In the genomic region with DNA sequence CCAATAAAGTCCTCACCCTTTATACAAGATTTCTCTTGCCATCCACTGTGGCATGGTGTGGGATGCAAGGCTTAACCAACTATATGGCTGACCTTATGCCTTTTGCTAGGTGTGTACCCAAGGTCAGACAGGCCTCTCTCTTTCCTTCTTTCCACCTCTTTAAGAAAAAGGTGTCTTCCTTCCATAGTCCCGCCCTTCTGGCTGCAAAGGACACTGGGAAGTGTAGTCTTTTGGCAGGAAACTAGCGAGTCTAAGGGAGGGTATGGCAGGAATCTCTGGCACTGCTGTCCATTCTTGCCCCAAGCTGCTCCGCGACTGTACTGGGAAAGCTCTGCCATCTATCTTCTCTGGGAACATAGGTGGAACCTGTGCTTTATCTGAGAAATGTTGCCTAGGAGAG, we compare ENCODE assay signal across 10 mouse cellular contexts. TPM values are rescaled to one million over a fixed set of nuclear protein-coding genes. Genes with fewer than 3 reads are reported as not detected.
A peak's percentile ranks its signal among the peaks of the same experiment; 100 is the strongest.
DNase-seq lines count a peak whose midpoint lies in the region; ATAC-seq lines count a peak whose summit lies in the region.
"Had no signal": no experiment of that assay in that cellular context is flagged by ENCODE, and none has a peak within 500 bp of the region (broad histone marks: within the 10 kb centered on the region; RNA-seq: fewer than 3 reads in every experiment).

No protein-coding gene starts in this region.

- DNase-seq in heart, embryonic 10.5 days (ENCODE audit: low spot score) = no peak
- DNase-seq in right cerebral cortex, postnatal 4 days = peak; percentile 12
- DNase-seq in right cerebral cortex, adult 2 months (ENCODE audit: low spot score in 2 of 2) = no peak
- DNase-seq in yolk sac, embryonic 10.5 days (ENCODE audit: low spot score) = peak; percentile 68
- DNase-seq: heart, postnatal 36 days had no signal

- H3K27ac ChIP-seq in heart, embryonic 10.5 days = no peak overlapping the region
- no peak overlapping the region for H3K27ac ChIP-seq in heart, embryonic 11.5 days (ENCODE audit: low read depth, low read length)
- H3K27ac ChIP-seq in hindbrain, embryonic 15.5 days (replicated peaks) = no peak overlapping the region
- H3K27ac ChIP-seq: lung, embryonic 15.5 days had no signal

- no peak overlapping the region for H3K9ac ChIP-seq in heart, embryonic 11.5 days (ENCODE audit: low read depth, low read length)
- H3K9ac ChIP-seq in hindbrain, embryonic 15.5 days = no peak overlapping the region
- H3K9ac ChIP-seq: lung, embryonic 15.5 days had no signal

- no peaks in the 10 kb centered on the region for H3K27me3 ChIP-seq in heart, embryonic 10.5 days (ENCODE audit: insufficient read depth, poor library complexity, severe bottlenecking)
- no peaks in the 10 kb centered on the region for H3K27me3 ChIP-seq in heart, embryonic 11.5 days (ENCODE audit: control insufficient read depth, insufficient read depth, low read length)
- H3K27me3 ChIP-seq in hindbrain, embryonic 15.5 days = no peaks in the 10 kb centered on the region
- H3K27me3 ChIP-seq: lung, embryonic 15.5 days had no signal

- H3K4me1 ChIP-seq in heart, embryonic 10.5 days = no peaks in the 10 kb centered on the region
- H3K4me1 ChIP-seq in heart, embryonic 11.5 days (ENCODE audit: control insufficient read depth, insufficient read depth, low read length) = no peaks in the 10 kb centered on the region
- H3K4me1 ChIP-seq in hindbrain, embryonic 15.5 days (replicated peaks) = peaks cover 5% of the 10 kb centered on the region; the same call in 1 of the 2 replicates
- H3K4me1 ChIP-seq: lung, embryonic 15.5 days had no signal

- H3K4me2 ChIP-seq in heart, embryonic 11.5 days = no peak overlapping the region; the same call in 1 of the 2 replicates
- peak overlapping the region; percentile 41 for H3K4me2 ChIP-seq in hindbrain, embryonic 15.5 days
- H3K4me2 ChIP-seq: lung, embryonic 15.5 days had no signal

- no peak for ATAC-seq in heart, embryonic 11.5 days (replicated peaks; ENCODE audit: insufficient number of reproducible peaks, low FRiP score, low TSS enrichment)
- peak; percentile 58 for ATAC-seq in hindbrain, embryonic 15.5 days (ENCODE audit: low FRiP score, low read depth)
- ATAC-seq in erythroblast, adult 5-6 weeks (replicated peaks; ENCODE audit: low FRiP score, poor library complexity, severe bottlenecking) = no peak
- ATAC-seq in megakaryocyte-erythroid progenitor cell, adult 5-6 weeks (replicated peaks; ENCODE audit: low FRiP score, low TSS enrichment, poor library complexity, severe bottlenecking) = no peak

- no peaks in the 10 kb centered on the region for H3K9me3 ChIP-seq in heart, embryonic 10.5 days
- no peaks in the 10 kb centered on the region for H3K9me3 ChIP-seq in heart, embryonic 11.5 days (replicated peaks; ENCODE audit: control insufficient read depth, low read length)
- H3K9me3 ChIP-seq in hindbrain, embryonic 15.5 days = no peaks in the 10 kb centered on the region
- H3K9me3 ChIP-seq: lung, embryonic 15.5 days had no signal

- 33% methylated on average over 4 of the region's 4 CpGs for WGBS in heart, embryonic 10.5 days
- WGBS in heart, embryonic 11.5 days (ENCODE audit: insufficient replicate concordance) = 33% methylated on average over 4 of the region's 4 CpGs
- WGBS in hindbrain, embryonic 15.5 days = 47% methylated on average over 4 of the region's 4 CpGs

- 0 out of 2 replicates have a peak overlapping the region, but pooled peaks have one; percentile 15 for H3K4me3 ChIP-seq in heart, embryonic 10.5 days
- no peak overlapping the region for H3K4me3 ChIP-seq in heart, embryonic 11.5 days (ENCODE audit: low read depth, low read length)
- H3K4me3 ChIP-seq in hindbrain, embryonic 15.5 days = no peak overlapping the region
- H3K4me3 ChIP-seq: lung, embryonic 15.5 days had no signal

- no peaks in the 10 kb centered on the region for H3K36me3 ChIP-seq in heart, embryonic 10.5 days
- H3K36me3 ChIP-seq in heart, embryonic 11.5 days (ENCODE audit: control insufficient read depth, insufficient read depth, low read length) = no peaks in the 10 kb centered on the region
- no peaks in the 10 kb centered on the region for H3K36me3 ChIP-seq in hindbrain, embryonic 15.5 days
- H3K36me3 ChIP-seq: lung, embryonic 15.5 days had no signal

RNA-seq across cellular contexts. Expression of a gene that starts 29.3 kb away (rescaled TPM):
- polyA plus RNA-seq in heart, embryonic 10.5 days (2016; fragmentation: Nextera tagmentation; extraction: Ambion mirVana) = 47.8 TPM in 2 replicates
- 43.1 and 55.5 TPM in 2 replicates for polyA plus RNA-seq in heart, embryonic 11.5 days (2014; fragmentation: Nextera tagmentation; extraction: Ambion mirVana)
- polyA plus RNA-seq in hindbrain, embryonic 15.5 days (2015; fragmentation: Nextera tagmentation; extraction: Ambion mirVana) = 33.5 and 33.6 TPM in 2 replicates
- total RNA-seq in erythroblast, adult 5-6 weeks (2015; ENCODE audit: low replicate concordance) = 21.3 and 27.0 TPM in 2 replicates
- total RNA-seq in erythroblast, adult 5-6 weeks (2017; ENCODE audit: low replicate concordance) = 44.9 and 55.2 TPM in 2 replicates
- total RNA-seq in megakaryocyte-erythroid progenitor cell, adult 5-6 weeks (2014; fragmentation: Nextera tagmentation) = 24.4 and 25.0 TPM in 2 replicates
- 120 and 133 TPM in 2 replicates for total RNA-seq in megakaryocyte-erythroid progenitor cell, adult 5-6 weeks (2017)

RNA-seq across cellular contexts. Expression of a gene that starts 38.0 kb away (rescaled TPM):
- polyA plus RNA-seq in heart, embryonic 10.5 days (2016; fragmentation: Nextera tagmentation; extraction: Ambion mirVana) = 1.4 and 2.4 TPM in 2 replicates
- 0.89 and 1.7 TPM in 2 replicates for polyA plus RNA-seq in heart, embryonic 11.5 days (2014; fragmentation: Nextera tagmentation; extraction: Ambion mirVana)
- 1.4 and 3.1 TPM in 2 replicates for polyA plus RNA-seq in hindbrain, embryonic 15.5 days (2015; fragmentation: Nextera tagmentation; extraction: Ambion mirVana)
- total RNA-seq in erythroblast, adult 5-6 weeks (2015; ENCODE audit: low replicate concordance) = not detected in 2 replicates
- not detected in 2 replicates for total RNA-seq in erythroblast, adult 5-6 weeks (2017; ENCODE audit: low replicate concordance)
- total RNA-seq in megakaryocyte-erythroid progenitor cell, adult 5-6 weeks (2014; fragmentation: Nextera tagmentation) = not detected in 2 replicates
- total RNA-seq in megakaryocyte-erythroid progenitor cell, adult 5-6 weeks (2017) = not detected in 2 replicates

Comparison
In these comparisons a context has a peak if more than half of its experiments do, and no peak if none do; other contexts are left out.
1. DNase-seq: peak in right cerebral cortex, postnatal 4 days (single experiment) and yolk sac, embryonic 10.5 days (single experiment); none in heart, embryonic 10.5 days (single experiment) and right cerebral cortex, adult 2 months (0 of 2).